In the genomic region with DNA sequence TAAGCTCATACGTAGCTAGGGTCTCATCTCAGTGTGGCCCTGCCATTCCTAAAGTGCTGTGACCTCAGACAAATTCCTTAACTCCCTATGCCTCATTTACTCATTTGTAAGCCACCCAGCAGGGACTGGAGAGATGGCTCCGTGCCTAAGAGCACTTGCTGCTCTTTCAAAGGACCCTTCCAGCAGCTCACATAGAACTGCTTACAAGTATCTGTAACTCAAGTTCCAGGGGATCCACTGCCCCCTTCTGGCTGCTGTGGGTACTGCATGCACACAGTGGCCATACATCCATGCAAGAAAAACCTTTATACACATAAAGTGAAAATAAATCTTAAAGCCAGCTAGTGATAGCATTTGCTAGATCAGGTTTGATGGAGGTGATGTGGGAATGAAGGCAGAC, we compare ENCODE assay signal across 1 mouse cellular context.
TF ChIP-seq lines count a peak whose summit lies in the region.

No protein-coding gene starts in this region.

TF ChIP-seq in MEL, 35 proteins besides CTCF, POLR2A, EP300 and RAD21 (continued from another document):
- no peak for TF ChIP-seq ZMIZ1 (IDR thresholded peaks at IDR 0.05; ENCODE audit: low read depth, low read length)
